Mouse (Mus musculus) layer of hippocampus, postnatal 14 days (tissue): ENCODE results near the gene Tcf12. TPM values are rescaled to one million over a fixed set of nuclear protein-coding genes. Genes with fewer than 3 reads are reported as not detected.
A peak's percentile ranks its signal among the peaks of the same experiment; 100 is the strongest.

Experiments used
- DNase-seq, 2 experiments: peaks; one replicate each; pipeline ENCODE4 v3.0.0; 2021 to 2022; ENCODE audit warnings: low spot score in 2 of 2, mixed read lengths in 1 of 2
- total RNA-seq, 2 experiments: library from RNA; stranded (reverse); gene quantifications; 2 replicates each; pipeline ENCODE4 v1.2.3; 2021

Tcf12 gene
- total RNA-seq, 2 experiments from 2014 or later: 63.7 to 67.7 TPM

DNA sequence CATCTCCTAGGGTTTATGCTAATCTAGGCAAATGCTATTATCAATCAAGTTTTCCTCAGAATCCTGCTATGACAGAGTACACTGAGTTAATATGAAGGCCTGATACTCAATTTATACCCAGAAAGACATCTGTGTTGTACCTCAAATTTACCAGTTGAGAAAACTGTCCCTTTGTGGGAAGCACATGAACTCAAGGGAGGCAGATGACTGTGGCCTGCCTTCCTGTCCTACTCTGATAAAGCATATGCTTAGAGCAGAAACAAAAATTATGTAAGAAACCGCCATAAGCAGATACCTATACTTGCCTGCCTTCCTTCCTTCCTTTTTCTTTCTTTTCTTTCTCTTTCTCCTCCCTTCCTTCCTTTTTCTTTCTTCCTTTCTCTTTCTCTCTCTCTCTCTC is 261.4 kb downstream of the Tcf12 start:
- DNase-seq: no peak

DNA sequence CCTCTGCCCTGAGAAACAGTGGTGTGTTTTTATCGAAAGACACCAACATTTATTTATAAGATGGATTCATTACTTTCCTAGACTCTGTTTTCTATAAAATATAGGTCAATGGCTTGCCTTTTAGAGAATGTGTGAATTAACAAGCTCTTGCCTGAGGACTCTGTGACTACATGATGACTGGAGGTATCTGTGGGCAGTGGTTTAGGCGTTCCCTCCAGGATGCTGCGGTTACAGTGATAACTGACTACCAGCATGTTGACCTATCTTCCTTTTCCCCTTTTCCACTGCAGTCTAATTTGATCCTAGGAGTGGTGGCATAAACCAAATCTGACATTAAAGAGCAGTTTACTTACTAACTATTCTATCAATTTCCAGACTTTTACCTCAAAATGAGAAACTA is 263.3 kb downstream of the Tcf12 start:
- no peak for DNase-seq

DNA sequence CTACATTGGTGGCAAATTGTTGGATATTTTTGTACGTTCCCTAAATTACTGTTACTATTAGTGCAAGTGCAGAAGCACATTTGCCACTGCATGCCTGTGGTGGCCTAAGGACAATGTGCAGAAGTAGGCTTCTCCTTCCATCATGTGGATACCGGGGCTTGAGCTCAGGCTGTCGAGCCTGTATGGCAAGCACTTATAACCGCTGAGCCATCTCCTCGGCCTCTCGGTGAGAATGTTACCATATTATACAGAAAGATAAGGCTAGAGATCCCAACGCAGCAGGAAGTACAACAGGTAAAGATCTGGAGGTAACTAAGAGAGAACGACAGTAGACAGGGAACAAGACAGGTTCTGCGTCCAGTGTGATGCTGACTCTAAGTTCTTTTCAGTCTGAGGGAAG is 263.8 kb downstream of the Tcf12 start:
- no peak for DNase-seq

DNA sequence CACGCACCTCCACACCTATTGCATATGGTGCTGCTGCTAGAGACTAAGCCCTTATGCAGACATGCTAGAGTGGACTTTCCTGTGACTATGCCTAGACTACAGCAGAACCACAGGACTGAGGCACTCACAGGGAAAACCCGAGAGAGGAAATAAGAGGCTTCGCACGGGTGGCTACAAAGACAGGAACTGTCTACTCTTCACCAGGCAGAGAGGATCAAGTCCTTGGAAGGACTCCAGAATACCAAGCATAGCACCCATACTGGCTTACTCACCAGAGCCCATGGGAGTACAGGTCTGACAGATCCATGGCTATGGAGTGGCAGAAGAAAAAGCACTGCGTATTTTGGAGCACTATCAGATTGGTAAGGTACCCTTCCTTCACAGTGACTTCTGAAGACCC is 269.8 kb downstream of the Tcf12 start:
- DNase-seq: no peak

DNA sequence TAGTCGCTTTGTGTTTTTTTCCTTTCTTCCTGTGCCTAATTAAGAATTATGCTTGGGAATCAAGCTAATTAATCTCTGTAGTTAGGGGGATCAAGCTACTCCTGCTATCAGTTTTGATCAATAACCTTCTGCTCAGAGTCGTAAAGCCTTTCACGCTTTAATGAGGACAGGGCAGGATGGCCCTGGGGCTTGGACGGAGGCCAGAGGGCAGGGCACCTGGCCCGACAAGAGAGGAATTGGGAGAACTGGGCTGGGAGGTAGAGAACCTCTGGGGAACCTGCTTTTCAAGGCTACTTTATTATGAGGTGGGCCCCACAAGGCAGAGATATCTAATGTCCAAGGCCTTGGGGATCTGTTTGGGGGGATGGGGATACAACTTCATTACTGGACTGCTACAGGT is 274.3 kb downstream of the Tcf12 start:
- DNase-seq: no peak

DNA sequence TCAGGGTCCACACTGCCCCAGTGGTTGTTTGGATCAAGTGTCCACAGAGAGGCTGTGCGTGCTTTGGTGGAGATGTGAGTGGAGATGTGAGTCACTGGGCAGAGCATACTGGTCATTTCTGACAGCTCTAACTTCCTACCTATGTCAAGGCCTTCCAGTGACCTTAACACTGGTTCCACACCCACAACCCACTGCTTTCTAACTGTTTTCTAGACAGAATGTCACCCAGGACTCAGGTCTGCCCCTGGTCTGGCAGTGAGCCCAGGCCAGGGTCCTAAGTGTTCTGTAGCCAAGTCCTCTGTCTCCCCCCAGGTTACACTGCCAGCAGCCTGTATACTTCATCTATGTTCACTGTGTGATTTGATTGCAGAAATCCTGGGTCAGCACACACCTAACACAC is 275.3 kb downstream of the Tcf12 start:
- no peak for DNase-seq

DNA sequence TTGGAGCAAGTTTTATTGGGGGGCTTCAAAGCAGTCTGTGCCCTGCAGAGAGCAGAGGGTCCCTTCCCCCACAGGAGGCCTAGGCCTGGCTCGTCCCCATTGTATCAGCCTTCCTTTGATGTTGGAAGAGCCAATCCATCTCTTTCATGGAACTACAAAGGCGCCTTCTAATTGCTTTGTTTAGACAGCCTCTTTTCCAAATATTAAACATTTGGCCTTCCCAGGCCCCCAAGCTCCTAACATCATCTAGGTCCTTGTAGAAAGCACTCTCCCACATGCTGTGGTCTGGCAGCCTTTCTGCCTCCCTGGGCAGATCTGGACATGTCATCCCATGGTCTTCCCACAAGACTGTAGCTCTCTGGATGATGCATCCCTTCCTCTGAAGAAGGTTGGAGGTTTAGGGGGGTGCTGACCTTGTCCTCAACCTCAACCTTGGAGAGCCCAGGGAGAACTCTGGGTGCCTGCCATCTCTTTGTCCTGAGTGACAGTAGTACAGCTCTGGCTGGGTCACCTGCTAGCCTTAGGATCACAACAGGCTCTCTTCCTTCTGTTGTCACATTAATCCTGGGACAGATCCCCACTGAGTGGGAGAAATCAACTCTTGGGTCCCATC is 276.4 kb downstream of the Tcf12 start:
- no peak for DNase-seq

DNA sequence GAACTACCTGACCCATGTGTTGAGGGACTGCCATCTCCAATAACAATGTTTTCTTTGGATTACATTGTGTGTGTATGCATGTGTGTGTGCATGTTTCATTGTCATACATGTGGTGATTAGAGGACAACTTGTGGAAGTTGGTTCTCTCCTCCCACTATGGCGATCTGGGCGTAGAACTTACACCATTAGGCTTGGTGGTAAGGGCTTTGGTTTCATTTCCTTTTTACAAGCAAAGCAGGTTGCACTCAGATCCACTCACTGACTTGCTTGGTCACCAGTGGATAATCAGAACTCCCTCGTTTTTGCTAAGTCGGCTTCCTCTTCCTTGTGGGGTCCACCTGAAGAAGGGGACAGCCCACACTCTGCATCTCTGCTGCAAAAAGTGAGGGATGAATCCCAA is 277.0 kb downstream of the Tcf12 start:
- no peak for DNase-seq

DNA sequence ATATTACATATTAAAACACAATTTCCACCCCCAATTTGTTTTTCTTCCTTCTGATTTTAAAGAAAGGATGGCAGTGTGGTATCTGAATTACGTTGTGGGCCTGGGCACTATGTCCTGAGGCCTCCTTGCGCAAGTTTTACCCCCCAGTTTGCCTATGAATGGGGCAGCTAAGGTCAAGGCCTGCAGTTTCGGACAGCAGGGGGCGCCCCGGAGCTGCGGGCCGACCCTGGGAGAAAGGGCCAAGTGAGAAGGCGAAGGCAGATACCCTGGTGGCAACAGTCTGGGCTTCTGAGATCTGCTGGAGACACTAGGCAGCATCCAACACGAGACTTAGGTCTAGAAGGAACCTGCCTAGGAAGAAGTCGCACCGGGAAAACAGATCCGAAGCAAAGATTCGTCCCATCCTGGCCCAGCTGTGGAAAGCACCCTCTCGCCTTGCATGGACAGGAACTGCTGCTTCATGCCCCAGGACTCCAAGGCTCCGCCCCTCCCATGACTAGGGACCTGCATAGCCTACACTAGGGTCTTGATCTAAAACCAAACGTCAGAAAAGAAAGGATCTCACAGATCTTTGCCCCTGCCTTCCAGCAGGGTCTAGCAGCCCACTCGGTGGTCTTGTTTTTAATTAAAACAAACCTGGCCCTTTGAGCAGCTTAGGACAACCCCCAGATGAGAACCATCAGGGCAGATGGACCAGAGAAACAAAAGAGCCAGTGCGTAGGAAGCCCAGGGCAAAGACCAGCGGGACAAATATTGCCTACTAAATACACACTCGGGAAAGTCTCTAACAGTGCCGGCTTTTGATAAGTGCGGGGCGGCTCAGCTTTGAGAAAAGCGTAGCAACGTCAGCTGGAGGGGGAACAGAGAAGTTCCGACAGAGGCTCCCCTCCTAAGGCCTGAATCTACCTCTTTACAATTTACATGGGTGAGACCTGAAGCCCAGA is 279.6 kb downstream of the Tcf12 start:
- DNase-seq: peak; percentile 38 to 43

DNA sequence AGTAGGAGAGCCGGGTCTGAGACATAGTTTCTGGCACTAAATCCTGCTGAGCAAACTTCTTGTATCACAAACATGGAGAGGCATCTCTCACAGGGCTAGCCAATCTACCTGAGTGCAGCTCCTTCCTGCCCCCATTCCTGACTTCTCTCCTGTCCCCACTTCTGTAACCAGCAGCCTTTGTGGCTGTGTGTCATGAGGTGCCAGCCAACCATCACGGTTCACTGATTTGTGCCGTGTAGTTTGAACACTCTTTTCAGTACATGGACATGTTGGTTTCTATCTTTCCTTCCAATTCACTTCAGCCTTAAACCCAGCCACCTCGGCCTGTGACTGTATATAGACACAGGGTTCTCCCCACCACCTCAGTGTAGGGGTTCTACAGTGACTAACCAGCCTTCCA is 280.7 kb downstream of the Tcf12 start:
- DNase-seq: no peak

DNA sequence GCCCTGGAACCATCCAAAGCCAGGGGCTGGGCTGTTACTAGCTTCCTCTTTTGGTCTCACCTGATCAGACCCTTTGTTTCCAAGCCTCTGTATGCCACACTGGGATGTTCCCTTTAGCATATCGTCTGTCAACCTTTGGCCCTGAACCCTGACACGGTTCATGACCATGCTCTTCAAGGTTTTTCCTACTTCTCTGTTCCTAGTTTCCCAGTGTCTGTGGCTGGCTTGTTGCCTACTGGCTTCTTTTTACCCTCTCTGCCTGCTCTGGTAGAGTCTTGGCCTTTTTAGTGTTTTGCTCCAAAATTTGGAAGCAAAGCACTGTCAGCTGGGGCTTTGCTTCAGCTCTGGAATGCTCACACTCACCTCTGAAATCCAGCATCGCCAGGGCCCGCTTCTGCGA is 281.3 kb downstream of the Tcf12 start:
- no peak for DNase-seq

DNA sequence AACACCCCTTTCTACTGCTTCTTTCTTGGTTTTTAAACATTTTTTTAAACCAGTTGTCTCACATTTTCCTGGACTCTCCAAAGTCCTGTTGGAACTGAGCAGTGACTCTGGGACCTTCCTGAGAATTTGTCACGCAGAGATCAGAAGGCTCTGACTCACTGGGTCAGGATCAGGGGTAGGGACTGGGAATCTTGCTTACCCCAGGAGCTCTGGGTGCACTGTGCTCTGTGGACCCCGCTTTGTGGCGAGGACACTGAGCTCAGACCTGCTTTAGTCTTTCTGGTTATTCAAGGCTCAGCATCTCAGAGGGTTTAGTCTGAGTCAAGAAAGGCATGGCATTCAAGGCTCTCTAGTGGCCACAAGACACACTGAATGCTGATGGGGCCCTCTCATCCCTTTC is 281.9 kb downstream of the Tcf12 start:
- DNase-seq: no peak

DNA sequence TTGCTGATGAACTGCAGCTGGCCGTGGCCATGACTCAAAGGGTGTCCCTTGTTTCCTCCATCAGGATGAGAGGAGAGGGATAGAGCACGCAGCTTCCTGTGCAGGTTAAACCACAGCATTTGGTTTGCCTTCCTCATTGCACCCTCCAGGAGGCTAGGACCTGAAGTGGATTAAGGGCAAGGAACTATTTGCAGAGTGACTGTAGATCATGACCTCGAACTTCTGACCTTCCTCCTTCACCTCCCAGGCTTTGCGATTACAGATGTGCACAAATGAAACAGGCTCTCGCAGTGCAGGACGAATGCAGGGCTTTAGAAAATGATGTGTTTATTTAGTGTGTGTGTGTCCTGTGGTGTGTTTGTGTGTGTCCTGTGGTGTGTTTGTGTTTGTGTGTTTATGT is 282.5 kb downstream of the Tcf12 start:
- no peak for DNase-seq

DNA sequence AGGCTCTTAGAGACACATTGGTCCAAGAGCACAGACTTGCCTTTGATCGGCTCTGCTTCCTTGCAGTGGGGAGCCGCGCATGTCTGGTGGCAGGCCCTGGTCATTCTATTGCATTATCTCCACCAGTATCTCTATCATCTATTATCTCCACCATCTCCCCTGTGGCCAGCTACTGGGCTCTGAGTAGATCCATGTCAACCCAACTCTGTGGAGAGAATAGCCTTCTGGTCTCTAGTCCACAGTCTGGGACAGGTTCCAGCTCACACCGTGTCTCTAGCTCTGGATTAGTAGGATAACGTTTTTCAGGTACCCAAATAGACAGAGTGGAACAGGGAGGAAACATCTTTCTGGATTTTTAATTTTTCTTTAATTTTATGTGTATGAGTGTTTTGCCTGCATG is 284.3 kb downstream of the Tcf12 start:
- DNase-seq: no peak

DNA sequence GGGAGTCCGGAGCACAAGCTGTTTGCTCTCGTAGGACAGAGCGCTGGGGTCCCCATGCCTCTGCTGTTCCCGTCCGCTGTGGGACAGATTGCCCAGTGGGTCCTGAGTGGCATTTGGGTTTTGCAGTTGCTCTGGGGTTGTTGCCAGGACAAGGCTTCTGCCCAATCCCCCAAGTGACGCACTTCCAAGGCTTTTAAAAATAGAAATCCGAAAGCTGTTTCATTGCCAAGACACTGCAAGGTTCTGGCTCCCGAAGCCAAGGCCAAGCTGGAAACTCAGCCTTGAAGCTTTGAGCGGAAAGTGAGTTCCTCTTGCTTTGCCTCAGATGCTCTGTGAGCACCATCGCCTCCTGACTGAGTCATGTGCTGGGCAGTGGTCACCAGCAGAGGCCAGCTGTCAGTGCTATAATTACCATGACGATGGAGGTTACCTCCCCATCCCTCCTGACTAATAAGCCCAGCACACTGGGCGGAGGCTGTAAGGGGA is 285.6 kb downstream of the Tcf12 start:
- DNase-seq: peak; percentile 38 to 73

DNA sequence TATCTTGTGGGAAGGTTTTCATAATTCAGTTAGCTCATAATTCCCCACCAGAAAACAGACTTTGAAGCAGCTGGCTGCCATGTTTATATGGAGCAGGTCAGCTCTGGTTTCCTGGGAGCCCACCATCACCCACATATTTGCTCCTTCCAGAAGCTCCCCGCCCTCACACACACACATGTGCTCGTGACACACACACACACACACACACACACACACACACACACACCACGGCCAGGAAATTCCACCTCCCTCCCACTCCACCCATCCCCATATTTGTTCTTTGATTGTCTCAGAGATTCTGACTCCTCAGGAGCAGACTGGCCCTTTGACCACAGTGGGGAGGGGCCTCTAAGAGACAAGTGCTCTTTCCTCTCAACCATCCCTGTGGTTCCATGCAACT is 289.7 kb downstream of the Tcf12 start:
- no peak for DNase-seq

DNA sequence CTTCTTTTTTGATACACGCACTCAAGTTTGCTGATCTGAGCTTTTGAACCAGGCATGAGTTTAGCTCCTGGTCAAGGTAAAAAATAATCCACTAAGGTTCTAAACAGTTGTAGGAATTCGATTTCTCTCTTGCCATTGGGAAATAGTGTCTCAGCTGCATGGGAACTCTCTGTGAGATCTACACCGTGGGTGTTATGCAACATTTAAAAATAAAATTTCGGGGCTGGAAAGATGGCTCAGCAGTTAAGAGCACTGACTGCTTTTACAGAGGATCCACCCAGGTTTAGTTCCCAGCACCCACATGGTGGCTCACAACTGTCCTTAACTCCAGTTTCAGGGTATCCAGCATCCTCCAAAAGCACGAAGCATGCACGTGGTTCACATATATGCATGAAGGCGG is 293.2 kb downstream of the Tcf12 start:
- no peak for DNase-seq

DNA sequence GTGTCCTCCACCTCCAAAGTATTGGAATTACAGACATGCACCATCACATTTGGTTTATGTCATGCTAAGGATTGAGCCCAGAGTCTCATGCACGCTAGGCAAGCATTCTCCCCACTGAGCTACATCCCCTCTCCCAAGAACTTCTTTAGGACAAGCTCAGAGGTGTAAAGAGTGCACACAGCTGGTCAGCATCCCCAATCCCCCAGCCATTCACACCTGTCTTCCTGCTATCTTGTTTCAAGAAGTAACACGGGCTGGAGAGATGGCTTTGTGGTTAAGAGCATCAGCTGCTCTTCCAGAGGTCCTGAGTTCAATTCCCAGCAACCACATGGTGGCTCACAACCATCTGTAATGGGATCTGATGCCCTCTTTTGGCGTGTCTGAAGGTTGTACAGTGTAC is 295.6 kb downstream of the Tcf12 start:
- DNase-seq: no peak

DNA sequence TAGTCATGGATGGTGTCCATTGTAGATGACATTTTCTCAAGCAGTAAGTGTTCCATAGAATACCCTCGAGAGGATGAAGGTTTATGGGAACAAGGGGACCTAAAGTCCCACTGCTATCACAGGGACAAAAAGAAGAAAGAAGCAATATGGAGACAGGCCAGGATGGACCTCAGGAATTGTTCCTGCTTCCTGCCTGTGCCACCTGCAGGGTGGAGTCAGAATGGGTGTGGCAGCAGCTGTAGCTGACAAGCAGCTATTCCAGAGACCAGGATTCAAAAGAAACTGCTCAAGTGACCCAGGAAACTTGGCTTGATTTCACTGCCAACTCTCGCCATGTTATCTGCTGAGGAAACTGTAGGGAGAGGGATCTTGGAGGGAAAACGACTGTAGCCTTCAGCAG is 298.1 kb downstream of the Tcf12 start:
- no peak for DNase-seq

DNA sequence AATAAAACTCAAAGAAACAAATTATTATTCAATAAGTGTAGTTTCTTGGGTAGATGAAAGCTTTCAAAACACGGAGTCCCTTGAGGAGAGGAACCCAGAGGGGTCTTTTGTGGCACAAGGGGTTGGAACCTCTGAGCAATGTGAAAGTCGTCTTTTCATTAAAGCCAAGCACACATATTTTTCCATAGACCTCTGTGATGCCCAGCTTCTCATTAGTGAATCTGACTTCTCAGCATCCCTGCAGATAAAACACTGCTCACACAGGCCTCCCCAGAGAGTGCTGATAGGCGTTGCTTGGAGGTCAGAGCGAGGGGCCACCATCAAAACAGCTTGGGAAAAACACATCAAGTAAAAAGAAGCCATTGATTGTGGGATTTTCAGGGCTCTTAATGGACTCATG is 298.8 kb downstream of the Tcf12 start:
- DNase-seq: no peak

DNA sequence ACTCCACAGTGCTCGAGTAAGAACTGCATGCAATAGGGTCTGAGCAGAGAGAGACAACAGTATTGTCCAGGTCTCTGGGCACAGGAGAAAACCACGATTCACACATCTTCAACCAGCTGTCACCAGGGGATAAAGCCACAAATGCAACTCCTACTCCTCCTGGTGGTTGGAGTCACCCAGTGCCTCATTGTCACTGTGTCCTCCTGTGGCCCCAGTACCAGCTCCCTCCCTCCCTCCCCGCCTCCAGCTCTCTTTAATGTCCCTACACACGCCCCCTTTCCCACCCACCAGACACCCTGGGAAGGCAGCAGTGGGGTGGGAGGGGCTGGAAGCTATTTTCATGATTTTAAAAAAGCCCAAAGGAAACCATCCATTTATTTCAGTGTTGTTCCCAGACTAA is 299.3 kb downstream of the Tcf12 start:
- no peak for DNase-seq

DNA sequence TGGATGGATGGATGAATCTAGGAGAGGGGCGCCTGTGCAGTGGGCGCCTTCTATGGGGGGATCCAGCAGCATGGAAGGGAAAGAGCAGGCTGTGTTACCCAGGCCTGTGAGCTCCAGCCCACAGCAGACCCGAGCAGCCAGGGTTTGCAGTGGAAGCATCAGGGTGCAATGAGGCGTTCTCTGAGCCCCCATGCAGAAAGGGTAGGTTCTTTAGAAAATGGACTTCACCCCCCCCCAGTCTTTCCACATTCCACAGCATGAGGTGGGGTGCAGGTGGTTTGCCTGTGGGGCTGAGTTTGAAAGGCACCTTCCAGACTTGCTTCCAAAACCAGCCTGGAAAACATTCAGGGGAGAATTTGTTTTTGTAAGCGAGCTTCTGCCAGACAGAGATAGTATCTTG is 300.3 kb downstream of the Tcf12 start:
- DNase-seq: no peak

DNA sequence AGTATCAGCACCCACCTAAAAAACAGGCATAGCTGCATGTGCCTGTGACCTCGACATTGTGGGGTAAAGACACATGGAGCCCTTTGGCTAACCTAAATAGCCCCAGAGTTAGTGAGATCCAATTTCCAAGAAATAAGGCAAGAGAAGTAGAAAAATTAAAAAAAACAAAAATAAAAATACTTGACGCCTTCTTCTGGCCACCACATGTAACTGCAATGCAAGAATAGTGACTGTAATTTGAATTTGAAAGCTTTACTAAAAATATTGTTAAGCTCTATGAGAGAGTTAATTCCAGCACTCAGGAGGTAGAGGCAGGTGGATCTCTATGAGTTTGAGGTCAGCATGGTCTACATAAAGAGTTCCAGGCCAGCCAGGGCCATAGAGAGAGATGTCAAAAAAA is 300.9 kb downstream of the Tcf12 start:
- DNase-seq: no peak
